Comparison of ENCODE assay signal across 14 mouse cellular contexts in genomic region chr5:136140057-136140482, GRCm38 (mm10). TPM values are rescaled to one million over a fixed set of nuclear protein-coding genes. Genes with fewer than 3 reads are reported as not detected.
DNase-seq lines count a peak whose midpoint lies in the region; TF ChIP-seq lines count a peak whose summit lies in the region.
"Had no signal": no experiment of that assay in that cellular context is flagged by ENCODE, and none has a peak within 500 bp of the region (broad histone marks: within the 10 kb centered on the region; RNA-seq: fewer than 3 reads in every experiment).

No protein-coding gene starts in this region.

- DNase-seq in layer of hippocampus, adult 9-11 months, result peak; percentile 47
- DNase-seq in layer of hippocampus, adult 2 months (ENCODE audit: low spot score in 2 of 2), result no peak
- no peak for DNase-seq in spleen, adult 2 months (ENCODE audit: low read depth in 1 of 2, low spot score in 2 of 2)
- DNase-seq in spleen, postnatal 10 days (ENCODE audit: low spot score in 2 of 2), result no peak
- peak; percentile 36 to 39 for DNase-seq in cerebellum, postnatal 36 days
- DNase-seq in urinary bladder, postnatal 10 days (ENCODE audit: low spot score), result no peak
- no peak for DNase-seq in testis, postnatal 14 days (ENCODE audit: low spot score)
- DNase-seq: adrenal gland, postnatal 14 days; heart, postnatal 4 days; lung, embryonic 14.5 days had no signal

- no peak for TF ChIP-seq CTCF in layer of hippocampus, adult 2 months (conservative IDR thresholded peaks at IDR 0.05)
- TF ChIP-seq CTCF in spleen, adult 2 months (IDR thresholded peaks at IDR 0.05; ENCODE audit: extremely low read depth, insufficient read depth, insufficient read length, insufficient replicate concordance), result no peak

- 82% methylated on average over 10 of the region's 10 CpGs for WGBS in spleen, adult 2 months

- no peak overlapping the region for H3K4me3 ChIP-seq in layer of hippocampus, adult 2 months
- H3K4me3 ChIP-seq in spleen, adult 2 months (ENCODE audit: extremely low read depth, insufficient read depth, insufficient read length), result no peak overlapping the region
- H3K4me3 ChIP-seq: heart, adult 2 months; midbrain, embryonic 12.5 days had no signal

- no peak for TF ChIP-seq POLR2A in spleen, adult 2 months (IDR thresholded peaks at IDR 0.05; ENCODE audit: low read depth, low read length)

- no peak overlapping the region for H3K27ac ChIP-seq in layer of hippocampus, adult 2 months
- 0 out of 2 replicates have a peak overlapping the region, but pooled peaks have one; percentile 31 for H3K27ac ChIP-seq in spleen, adult 2 months (ENCODE audit: insufficient read depth, low read length)
- H3K27ac ChIP-seq: heart, adult 2 months; midbrain, embryonic 12.5 days; stomach, postnatal 0 days had no signal

- peaks cover 22% of the 10 kb centered on the region for H3K36me3 ChIP-seq in spleen, adult 2 months (ENCODE audit: control insufficient read depth, insufficient read depth, low read length)

- H3K27me3 ChIP-seq in spleen, adult 2 months (ENCODE audit: control insufficient read depth, insufficient read depth, low read length), result no peaks in the 10 kb centered on the region
- H3K27me3 ChIP-seq: CH12.LX; midbrain, embryonic 12.5 days had no signal

- H3K4me1 ChIP-seq in spleen, adult 2 months (ENCODE audit: control insufficient read depth, insufficient read depth, insufficient read length), result peaks cover 1% of the 10 kb centered on the region; the same call in 1 of the 2 replicates

RNA-seq across cellular contexts. Expression of gene Alkbh4, which starts 4.1 kb away (rescaled TPM):
- 10 to 100 TPM; 10.1 to 11.6 TPM for total RNA-seq in layer of hippocampus, adult 2 months (2021)
- 19.6 and 28.4 TPM in 2 replicates for polyA plus RNA-seq in spleen, adult 2 months (2012; rRNA removed)

RNA-seq across cellular contexts. Expression of gene Lrwd1, which starts 4.2 kb away (rescaled TPM):
- total RNA-seq in layer of hippocampus, adult 2 months (2021), result 10 to 100 TPM; 15.7 to 16.9 TPM
- polyA plus RNA-seq in spleen, adult 2 months (2012; rRNA removed), result 39.5 and 46.4 TPM in 2 replicates

RNA-seq across cellular contexts. Expression of gene Polr2j, which starts 23.6 kb away (rescaled TPM):
- 10 to 100 TPM; 67.6 to 77.3 TPM for total RNA-seq in layer of hippocampus, adult 2 months (2021)
- polyA plus RNA-seq in spleen, adult 2 months (2012; rRNA removed), result 32.3 and 38.1 TPM in 2 replicates

RNA-seq across cellular contexts. Expression of gene Orai2, which starts 30.4 kb away (rescaled TPM):
- 100 to 1,000 TPM; 148 to 150 TPM for total RNA-seq in layer of hippocampus, adult 2 months (2021)
- 113 and 167 TPM in 2 replicates for polyA plus RNA-seq in spleen, adult 2 months (2012; rRNA removed)

RNA-seq across cellular contexts. Expression of gene Rasa4, which starts 56.4 kb away (rescaled TPM):
- total RNA-seq in layer of hippocampus, adult 2 months (2021), result 1 to 10 TPM; 2.9 to 4.2 TPM
- polyA plus RNA-seq in spleen, adult 2 months (2012; rRNA removed), result 38.1 and 43.0 TPM in 2 replicates

Comparison
In these comparisons a context has a peak if more than half of its experiments do, and no peak if none do; other contexts are left out.
1. DNase-seq: peak in layer of hippocampus, adult 9-11 months (single experiment) and cerebellum, postnatal 36 days (2 of 2); none in layer of hippocampus, adult 2 months (0 of 2), spleen, adult 2 months (0 of 2), spleen, postnatal 10 days (0 of 2), urinary bladder, postnatal 10 days (single experiment) and testis, postnatal 14 days (single experiment).